Mouse (Mus musculus): ENCODE results near the gene Taf5l. TPM values are rescaled to one million over a fixed set of nuclear protein-coding genes. Genes with fewer than 3 reads are reported as not detected.
"Not testable (repeated sequence)": the region's sequence is repeated elsewhere in the genome, so short reads cannot be mapped to it uniquely, and the experiment has no call there.

Gene Taf5l
- total RNA-seq (2021), result 25.4 and 27.7 TPM in 2 replicates
- long read RNA-seq, experiment 1, transcript Taf5l-202 (5 exons, 2,973 nt), result major isoform, 41 of 57 reads
- long read RNA-seq, experiment 1, partial matches to known transcripts, result 4 of 57 reads
- long read RNA-seq, experiment 1, other reads (novel, unspliced or antisense), result 8 of 57 reads
- long read RNA-seq, experiment 2, transcript Taf5l-202 (5 exons, 2,973 nt), result major isoform, 37 of 52 reads
- long read RNA-seq, experiment 2, transcript Taf5l-201 (5 exons, 2,912 nt), result minor isoform, 7 of 52 reads
- long read RNA-seq, experiment 2, partial matches to known transcripts, result 2 of 52 reads
- long read RNA-seq, experiment 2, other reads (novel, unspliced or antisense), result 6 of 52 reads

DNA sequence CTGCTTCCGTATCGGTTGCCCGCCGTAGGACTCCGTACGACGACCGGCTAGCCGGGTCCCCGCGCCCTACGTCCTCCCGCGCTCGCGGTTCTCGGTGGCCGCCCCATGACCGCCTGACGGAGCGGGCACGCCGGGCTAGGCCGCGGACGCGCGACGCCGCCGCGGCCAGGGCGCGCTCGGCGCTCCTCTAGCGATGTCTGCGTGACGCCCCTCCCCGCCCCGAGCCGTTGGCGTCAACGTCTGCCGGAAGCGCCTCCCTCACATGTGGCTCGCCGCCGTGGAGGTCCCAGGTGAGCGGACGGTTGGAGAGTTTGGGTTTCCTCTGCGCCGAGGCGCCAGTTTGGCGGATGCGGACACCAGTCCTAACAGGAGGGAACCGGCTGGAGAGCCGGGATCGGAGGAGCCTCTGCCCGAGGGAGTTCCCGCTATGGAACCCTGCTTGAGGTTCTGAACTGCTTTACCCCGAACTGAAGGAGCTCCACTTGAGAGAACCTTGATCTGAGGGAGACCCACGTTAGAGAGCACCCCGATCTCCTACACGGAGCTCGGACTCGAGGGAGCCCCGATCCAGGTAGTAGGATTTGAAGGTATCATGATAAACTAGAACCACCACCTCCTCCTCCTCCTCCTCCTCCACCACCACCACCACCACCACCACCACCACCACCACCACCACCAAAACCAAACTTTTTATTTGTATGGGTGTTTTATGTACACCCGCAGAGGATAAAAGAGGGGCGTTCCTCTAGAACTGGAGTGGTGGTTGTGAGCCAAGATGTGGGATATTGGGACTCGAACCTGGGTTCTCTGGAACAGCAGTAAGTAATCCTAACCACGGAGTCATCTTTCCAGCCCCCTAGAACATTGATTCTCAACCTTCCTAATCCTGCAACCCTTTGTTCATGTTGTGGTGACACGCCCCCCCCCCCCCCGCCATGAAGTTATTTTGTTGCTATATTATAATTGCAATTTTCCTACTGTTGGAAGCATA, at the start of gene Taf5l, which contains the start of gene Urb2:
Gene Taf5l, minus strand, starts transcription at position 161 of the 991 bp plus-strand sequence.
Gene Urb2, plus strand, starts transcription at position 272 of the 991 bp plus-strand sequence.
- DNase-seq, result peak; percentile 96

DNA sequence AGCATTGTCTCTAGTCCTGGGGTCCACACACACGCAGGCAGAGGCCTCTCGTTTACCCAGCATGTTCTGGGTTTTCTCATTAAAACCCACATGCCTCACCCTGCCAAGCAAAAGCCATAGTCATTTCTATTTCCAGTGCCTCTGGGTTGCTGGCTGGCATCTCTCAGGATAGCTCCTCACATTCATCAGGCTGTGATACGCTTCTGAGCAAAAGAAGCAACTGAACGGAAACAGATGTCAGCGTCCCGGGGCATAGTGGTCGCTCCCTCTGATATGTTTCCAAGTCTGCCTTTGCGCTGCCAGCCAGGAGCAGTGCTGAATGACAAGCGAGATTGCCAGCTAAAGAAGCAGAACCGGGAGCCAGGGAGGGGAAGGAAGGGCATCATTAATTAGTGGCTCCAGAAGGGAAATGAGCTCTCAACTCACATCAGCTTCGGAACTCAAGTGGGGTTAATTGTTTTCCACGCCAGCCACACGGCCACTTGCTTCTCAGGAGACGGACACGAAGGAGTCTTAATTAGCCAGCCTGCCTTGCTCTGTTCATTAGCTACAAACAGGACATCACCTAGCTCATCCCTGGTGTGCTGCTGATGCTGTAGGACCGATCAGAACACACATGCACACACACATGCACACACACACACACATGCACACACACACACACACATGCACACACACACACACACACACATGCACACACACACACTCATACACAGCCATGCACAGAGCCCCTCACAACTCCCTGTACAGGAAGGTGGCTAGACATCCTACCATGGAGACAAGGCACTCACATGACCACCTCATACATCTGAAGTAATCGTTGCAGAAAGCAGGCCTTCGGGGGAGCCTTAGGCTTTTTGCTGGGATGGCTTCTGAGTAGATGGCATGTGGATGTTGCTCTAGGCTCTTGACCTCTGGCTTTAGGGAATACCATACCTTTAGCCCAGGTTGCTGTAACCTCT, 49.4 kb upstream of the Taf5l start:
- DNase-seq, result peak; percentile 35

DNA sequence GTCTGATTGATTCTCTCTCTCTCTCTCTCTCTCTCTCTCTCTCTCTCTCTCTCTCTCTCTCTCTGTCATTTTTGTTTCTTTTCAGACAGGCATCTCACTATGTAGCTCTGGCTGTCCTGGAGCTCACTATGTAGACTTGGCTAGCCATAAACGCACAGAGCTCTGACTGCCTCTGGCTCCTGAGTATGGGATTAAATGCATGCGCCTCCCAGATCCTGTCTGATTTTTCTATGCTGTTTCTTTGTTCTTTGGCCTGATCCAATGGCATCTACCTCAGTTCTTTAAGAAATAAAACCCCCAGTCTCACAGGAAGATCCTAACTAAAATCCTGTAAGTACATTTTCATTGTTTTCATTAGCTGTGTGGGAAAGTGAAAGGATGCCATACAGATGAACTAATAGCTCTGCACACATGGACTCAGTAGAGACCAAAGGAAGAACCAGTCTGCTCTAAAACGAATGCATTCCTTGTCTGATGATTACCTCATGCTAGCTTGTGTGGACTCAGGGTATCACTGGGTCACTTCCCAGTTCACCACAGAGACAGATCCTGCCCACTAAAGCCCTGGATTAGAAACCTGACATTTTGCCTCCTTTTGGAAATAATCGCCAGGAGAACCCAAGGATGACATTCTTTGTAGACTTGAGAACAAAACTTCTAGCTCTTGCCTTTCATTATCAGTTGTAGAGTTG, 46.0 kb upstream of the Taf5l start:
- no peak for DNase-seq

DNA sequence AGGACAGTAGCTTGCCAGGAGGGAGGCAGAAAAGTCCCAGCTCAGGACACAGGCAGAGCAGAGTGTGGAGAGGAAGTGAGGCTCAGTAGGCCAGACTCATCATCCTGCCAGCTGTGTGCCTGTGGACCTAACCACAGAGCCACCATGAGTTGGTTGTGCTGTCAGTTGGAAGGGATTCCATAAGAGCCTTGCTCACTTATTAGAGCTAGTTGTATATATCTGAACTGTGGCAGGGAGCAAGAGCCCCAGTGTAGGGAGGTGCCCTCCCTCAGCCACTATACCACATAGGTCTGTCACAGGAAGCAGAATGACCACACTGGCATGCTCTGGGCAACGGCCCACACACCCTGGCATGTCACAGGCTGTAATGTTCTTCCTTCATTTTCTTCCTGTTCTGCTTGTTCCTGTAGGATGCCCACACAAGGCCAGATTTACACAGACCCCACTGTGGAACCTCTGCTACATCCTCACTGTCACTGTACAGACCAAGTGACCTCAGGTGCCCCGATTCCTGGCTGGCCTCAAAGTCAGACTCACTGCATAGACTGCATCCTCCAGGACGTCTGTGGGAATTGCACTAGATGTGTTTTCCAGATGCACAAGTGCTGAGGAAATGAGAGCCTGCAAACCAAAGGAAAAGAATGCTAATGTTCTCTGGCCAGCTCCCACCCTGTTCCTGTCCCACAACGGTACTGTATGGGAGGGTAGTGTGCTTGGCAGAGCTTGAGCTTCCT, 45.3 kb upstream of the Taf5l start:
- DNase-seq, result no peak

DNA sequence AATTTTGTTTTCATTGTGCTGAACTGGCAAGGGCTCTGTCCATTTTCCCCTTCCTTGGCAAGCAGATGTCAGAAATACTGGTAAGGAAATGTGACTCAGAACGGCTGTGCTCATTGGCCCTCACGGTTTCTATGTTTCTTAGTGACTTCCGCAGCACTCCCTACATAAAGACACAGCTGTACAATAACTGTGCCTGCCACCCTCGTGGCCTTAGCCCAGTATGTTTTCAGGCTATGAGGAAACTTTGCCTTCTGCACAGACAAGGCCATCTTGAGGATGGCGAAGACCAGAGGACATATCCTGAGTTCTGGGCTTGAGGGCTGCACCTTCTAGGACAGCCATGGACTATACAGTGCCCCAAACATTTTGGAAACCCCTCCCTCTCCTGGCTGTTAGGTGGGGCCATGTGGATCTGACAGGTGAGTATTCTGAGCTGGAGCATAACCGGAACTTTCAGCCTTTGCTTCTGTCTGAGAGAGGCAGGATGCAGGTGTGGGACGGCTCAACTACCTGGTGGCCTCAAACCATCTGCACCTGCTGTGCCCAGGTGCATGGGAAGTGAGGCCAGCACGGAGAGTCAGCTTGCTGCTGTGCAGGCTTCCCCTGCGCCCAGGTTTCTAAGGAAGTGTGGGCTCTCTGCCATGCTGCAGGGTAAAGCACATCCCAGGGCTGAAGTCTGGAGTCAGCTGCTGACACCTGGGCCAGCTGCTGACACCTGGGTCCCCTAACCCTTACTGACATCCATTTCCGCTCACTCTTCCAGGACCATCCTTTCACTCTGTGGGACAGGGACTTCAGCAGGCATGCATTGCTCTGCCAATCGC, 35.8 kb upstream of the Taf5l start:
- no peak for DNase-seq

DNA sequence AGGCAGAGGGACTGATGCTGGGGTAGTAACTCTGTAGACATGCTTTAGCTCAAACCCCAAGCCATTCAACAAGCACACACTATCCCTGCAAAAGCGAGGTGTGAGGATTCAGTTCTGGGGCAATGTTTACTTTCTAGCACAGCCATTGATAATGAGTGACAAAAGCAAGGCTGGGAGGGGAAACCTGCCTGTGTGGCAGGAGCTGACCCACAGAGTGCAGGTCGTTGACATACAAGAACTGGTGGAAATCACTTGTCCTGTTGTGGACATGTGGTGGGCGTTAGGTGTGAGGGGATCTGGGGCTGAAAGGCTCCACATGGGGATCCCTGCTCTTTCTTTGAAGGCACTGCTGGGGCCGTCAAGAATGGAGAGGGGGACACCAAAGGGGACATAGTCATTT, 31.4 kb upstream of the Taf5l start:
- DNase-seq, result no peak

DNA sequence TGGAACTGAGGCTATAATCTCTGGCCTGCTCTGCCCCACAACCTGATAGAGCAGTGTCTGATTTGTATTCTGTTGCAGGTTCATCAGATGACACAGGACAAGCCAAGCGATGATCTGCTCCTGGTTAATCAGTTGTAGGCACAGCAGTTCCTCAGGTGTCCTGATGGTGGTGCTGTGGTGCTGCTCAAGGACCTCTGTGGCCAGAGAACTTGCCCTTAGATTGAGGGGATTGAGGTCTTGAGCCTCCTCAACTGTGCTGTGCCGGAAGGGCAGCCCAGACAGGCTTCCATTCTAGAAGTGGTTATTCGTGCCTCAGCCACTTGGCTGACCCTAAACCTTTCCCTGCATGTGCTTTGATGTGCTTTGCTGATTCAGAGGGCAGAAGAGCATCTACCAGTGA, 30.9 kb upstream of the Taf5l start:
- peak; percentile 83 for DNase-seq

DNA sequence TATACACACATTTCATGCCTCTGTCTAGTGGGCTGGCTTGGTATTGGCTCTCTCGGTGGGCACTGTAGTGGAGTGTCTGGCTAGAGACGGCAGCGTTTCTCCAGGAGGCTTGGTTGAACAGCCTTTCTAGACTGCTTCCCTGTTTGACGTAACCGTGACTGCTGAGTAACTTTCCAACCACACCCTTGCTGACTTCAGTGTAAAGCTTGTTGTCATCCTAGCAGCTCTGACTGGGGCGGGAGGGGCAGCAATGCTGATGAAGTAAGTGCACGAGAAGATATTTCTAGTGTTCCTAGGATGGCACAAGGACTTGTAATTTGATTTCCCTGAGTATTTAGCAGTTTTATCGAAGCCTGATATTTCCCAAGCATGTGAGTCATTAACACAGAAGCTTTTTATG, 24.7 kb upstream of the Taf5l start:
- DNase-seq, result no peak

DNA sequence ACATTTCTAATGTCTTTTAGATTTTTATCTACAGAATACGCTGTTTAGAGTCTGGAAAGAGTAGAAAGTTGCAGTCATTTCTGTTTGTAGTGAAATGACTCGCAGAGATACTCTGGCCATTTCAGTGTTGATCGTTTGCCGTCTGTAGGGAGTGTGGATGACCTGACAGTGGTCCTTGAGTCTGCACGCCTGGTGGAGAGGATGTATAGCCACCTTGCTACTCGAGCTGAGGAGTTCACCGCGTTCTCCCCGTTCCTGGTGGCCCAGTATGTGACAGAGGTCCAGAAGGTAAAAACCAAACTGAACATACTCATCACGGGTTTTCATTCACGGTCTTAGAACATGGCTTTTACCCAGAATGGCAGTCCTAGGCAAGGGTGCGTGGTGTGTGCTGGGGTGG, 23.7 kb upstream of the Taf5l start:
- no peak for DNase-seq

DNA sequence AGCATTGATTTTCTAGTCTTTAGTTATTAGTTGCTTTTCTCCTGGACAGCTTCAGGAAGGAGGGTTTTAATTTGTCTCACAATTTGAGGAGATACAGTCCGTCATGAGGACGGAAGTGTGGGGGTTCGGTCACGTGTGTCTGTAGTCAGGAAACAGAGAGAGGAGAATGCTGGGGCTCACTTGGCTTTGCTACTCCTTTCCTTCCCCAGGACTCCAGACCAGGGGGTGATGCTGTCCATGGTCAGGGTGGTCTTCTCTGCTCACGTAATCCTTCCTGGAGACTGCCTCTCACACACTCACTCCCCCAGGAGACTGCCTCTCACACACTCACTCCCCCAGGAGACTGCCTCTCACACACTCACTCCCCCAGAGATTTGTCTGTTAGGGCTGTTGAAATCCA, 23.2 kb upstream of the Taf5l start:
- no peak for DNase-seq

DNA sequence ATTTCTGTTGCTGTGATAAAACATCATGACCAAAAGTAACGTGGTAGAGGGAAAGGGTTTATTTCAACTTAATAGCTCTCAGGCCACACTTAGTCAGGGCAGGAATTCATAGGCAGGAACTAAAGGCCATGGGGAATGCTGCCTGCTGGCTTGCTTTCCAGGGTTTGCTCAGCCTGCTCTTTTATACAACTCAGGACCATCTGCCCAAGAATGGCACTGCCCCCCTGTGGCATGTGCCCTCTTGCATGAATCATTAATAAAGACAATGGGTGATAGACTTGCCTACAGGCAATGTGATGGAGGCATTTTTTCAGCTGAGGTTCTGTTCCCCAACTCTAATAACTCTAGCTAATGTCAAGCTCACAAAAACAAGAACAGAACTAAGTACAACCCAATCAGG, 21.0 kb upstream of the Taf5l start:
- no peak for DNase-seq

DNA sequence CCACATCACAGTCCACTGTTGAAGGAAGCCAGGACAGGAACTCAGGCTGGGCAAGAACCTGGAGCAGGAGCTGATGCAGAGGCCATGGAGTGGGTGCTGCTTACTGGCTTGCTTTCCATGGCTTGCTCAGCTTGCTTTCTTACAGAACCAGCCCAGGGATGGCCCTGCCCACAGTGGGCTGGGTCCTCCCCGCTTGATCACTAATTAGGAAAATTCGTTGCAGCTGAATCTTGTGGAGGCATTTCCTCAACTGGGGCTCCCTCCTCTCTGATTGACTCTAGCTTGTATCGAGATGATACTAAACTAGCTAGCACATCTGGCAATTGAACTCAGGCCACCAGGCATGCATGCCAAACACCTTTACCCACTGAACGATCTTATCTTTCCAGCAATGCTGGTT, 18.2 kb upstream of the Taf5l start:
- DNase-seq, result no peak

DNA sequence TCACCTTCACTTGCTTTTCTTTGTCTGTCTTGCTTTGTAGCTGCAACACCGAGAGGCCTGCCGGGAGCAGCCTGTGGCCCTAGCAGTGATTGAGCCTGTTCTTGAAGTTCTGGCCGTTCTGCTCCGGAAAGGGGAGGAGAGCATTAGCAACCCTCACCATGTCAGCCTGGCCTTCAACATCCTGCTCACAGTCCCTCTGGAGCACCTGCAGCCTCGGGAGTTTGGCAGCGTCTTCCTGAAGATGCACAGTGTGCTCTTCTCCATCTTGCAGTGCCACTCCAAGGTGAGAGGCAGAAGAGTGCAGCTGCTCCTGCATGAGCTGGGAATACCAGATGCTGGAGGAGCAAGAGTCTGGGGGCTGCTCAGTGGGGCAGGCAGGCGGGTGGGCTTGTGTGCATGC, 16.9 kb upstream of the Taf5l start:
- DNase-seq, result no peak

DNA sequence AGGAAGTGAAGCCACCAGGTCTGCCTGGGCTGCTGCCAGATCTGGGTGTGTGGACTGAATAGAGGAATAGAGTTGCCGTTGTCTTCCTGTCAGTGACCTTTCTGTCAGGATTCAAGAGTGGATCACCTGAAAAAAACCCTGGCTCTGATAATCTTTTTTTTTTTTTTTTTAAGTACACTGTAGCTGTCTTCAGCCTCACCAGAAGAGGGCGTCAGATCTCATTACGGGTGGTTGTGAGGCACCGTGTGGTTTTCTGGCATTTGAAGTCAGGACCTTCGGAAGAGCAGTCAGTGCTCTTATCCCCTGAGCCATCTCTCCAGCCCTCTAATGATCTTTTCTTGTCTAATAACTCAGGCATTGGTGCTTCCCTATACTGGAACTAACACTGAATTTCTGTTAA, 12.2 kb upstream of the Taf5l start:
- peak; percentile 48 for DNase-seq

DNA sequence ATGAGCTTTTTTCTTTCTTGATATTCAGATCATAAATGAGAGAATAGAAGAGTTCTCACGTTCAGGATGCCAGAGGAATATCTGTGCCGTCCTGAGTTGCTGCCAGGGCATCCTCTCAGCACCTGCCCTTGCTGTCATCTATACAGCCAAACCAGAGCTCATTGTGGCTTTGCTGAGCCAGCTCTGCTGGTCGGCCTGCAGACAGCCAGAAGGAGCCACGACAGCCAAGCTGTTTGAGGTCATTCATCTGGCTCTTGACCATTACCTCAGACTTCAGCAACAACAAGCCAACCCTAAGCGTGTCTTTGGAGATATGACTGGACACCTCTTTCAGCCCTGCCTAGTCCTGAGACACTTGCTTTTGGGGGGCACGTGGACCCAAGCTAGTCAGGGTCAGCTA, 6.6 kb upstream of the Taf5l start:
- no peak for DNase-seq

DNA sequence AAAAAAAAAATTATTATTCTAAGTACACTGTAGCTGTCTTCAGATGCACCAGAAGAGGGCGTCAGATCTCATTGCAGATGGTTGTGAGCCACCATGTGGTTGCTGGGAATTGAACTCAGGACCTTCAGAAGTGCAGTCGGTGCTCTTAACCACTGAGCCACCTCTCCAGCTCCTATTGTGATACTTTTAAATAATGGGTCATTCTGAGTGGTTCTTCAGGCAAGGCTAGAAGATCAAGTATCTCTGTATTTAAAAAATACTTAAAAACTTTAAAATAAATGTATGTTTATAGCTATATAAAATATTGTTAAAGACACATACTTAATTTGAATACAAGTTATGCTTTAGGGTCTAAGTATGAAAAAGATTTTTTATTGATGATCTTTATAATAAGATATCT, 5.1 kb upstream of the Taf5l start:
- not testable (repeated sequence) for DNase-seq

DNA sequence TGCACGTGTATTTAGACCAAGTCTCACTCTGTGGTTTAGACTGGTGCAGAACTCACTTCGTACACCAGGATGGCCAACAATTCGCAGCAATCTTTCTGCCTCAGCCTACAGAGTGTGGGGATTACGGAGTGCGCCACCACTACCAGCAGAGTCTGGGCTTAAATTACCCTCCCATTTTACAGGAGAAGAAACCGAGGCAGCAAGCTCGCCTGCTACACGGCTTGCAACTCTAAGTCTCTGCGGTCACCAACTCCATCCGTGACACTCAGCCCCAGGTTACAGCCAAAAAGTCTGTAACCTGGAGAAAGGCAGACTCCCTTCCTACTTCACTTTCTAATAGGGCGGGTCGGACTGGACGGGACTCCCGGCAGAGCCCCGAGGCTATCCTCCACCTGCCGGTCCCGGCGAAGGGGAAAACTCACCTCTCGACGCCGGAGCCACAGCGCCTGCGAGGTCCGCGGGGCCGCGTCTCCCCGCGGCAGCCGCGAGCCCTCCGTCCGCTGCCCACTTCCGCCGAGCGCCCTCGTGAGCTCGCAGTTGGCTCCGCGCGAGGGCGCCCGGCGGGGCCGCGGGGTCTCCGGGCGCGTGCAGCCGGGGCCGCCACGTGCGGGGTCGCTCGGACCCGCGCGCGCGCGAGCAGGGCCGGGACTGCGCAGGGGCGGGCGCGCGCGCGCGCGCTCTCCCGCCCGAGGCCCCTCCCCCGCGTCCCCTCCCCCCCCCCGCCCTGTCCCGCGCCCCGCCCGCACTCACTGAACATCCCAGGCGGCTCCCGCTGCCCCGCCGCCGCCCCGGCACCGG, 559 bp downstream of the Taf5l start:
- peak; percentile 82 for DNase-seq

DNA sequence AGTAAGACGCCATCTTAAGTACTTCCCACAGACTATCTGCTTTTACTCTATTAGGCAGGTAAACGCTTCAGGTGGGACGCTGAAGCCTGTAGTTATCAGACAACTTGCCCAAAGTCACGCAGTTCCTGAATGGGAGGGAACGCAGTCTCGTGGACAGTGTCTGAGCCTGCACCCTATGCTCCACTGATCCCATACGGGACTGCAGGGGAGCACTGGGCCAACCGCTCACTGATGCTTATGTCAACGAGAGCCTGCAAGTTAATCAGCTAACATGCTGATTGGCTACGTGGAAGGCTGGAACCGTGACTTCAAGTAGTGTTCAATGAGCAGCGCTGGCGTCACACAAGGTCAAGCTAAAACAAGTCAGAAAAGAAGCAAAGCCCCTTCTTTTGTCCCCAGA, 1.4 kb downstream of the Taf5l start:
- DNase-seq, result no peak

DNA sequence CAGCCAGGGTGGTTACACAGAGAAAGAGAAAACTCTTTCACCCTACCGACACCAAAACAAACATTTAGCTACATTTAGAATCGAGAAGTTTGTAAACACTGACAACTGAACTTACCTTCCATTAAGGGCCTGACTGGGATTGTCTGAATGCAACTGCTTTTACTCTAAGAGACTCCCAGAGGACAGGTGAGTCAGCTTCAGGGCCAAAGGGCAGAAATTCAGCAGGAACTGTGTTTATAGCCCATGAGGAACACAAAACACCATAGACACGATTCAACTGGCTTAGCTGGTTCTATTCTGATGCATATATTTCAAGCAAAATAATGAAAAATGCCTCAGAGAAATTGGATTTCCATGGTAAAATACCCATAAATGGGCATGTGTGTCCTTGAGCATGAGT, 6.4 kb downstream of the Taf5l start:
- DNase-seq, result no peak
